Mouse (Mus musculus) spleen, postnatal 10 days (tissue): Measurements from ENCODE around the gene Aftph.
"Not testable (repeated sequence)": the region's sequence is repeated elsewhere in the genome, so short reads cannot be mapped to it uniquely, and the experiment has no call there.

Experiments
- DNase-seq, 2 experiments: peaks; one replicate each; pipeline ENCODE4 v3.0.0; 2021 to 2022; ENCODE audit warnings: low spot score in 2 of 2

Aftph gene

DNA sequence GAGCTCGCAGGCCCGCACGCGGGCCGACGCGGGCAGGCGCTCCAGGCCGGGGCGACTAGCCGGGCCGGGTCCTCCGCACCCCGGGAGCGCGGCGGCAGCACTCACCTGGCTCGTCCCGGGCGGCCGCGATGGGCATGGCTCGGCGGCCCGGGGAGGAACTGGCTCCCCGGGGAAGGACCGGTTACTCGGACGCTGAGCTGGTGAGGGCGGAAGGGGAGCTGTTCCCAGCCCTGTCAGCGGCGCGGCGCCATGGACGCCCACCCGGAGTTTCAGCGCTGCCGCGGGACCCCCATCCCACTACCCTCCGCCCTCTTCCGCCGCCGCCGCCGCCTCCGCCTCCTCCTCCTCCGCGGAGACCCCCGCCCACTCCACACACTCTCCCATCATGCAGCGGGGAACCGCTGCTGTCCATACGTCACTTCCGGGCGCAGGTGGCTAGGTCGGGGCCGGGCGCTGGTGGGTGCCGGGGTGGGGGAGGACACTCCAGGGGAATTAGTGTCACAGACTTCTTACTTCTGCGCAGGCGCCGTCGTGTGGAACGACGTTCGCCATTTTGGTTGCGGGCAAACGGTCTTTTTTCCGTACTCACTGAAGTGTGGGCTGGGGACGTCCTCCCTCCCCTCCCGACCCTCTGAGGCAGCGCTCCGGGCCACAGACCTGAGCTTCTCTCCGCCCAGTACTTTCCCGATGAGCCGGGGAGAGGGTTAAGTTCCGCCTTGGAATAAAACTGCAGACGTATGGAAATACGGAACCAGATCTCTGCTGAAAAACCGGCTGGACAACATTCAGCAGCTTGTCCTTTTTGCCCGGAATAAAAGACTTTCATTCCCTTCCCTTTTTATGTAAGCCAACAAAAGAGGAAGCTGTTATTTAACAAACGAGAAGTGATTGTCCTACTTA is at the start of gene Aftph:
Aftph (minus strand) TSS at position 389 of the 900 bp plus-strand sequence.
- peak; percentile 92 to 99 for DNase-seq

GRCm38 (mm10) chr11:20789015-20789414 is 47.6 kb upstream of the Aftph start:
- DNase-seq: no peak

GRCm38 (mm10) chr11:20788070-20788469 is 46.7 kb upstream of the Aftph start:
- no peak for DNase-seq

- DNase-seq: no peak
Observed at GRCm38 (mm10) chr11:20786191-20786590, 44.8 kb upstream of the Aftph start.

- no peak for DNase-seq
Observed at GRCm38 (mm10) chr11:20785186-20785585, 43.8 kb upstream of the Aftph start.

GRCm38 (mm10) chr11:20784776-20785175 is 43.4 kb upstream of the Aftph start:
- DNase-seq: no peak

DNA sequence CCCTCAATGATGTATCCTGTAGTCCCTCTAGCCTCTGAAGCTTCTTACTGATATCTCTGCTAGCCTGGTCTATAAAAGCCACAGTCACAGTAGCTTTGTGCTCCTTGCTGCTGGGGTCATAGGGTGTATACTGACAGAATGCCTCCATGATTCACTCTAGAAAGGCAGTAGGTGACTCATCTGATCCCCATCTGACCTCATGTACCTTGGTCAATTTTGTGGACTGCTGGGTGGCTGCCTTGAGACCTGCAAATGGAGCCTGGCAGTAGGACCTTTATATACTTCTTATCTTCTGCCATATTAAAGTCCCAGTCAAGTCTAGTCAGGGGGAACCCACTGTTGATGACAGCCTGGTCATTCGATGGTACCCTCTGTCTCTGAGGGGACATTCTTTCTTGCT is 42.1 kb upstream of the Aftph start:
- no peak for DNase-seq

- DNase-seq: no peak
Observed at GRCm38 (mm10) chr11:20782620-20783019, 41.2 kb upstream of the Aftph start.

DNA sequence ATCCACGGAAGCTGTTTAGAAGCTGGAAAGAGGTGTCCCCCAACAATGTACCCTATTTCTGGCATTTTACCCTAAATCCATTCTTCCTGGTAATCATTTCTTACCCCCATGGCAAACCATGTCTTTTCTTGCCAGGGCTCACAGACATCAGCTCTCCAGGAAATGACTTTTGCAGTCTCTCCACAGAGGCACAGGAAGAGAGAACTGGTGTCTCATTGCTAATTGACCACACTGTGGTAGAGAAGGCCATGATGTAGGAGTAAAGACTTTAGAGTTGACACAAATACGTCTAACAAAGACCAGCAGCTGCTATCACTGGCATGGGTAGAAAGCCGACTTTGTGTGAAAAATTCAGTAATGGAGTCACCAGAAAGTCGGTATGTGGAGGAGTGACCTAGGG is 38.9 kb upstream of the Aftph start:
- DNase-seq: no peak

GRCm38 (mm10) chr11:20778861-20779563 is 37.6 kb upstream of the Aftph start:
- DNase-seq: peak in 1 of 2 experiments; percentile 30

GRCm38 (mm10) chr11:20778298-20778697 is 36.9 kb upstream of the Aftph start:
- no peak for DNase-seq

- no peak for DNase-seq
Observed at GRCm38 (mm10) chr11:20776668-20777067, 35.3 kb upstream of the Aftph start.

DNA sequence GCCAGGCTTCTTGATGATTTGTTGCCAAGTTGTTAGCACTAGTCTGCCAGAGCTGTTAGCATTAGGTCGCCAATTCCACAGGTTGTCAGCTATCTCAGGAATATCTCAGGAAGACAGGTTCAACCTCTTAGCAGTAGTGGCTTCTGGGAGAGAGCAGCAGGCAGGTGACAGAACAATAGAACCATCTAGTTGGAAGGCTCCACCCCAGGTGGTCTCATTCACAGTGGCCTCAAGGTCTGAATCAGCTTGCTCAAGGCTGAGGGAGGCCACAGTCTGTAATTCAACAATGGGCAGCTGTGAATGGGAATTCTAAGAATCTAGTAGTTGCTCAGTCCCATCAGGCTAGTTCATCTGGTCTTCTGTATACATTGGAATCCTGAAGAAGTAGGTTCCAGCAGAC is 31.3 kb upstream of the Aftph start:
- DNase-seq: no peak

GRCm38 (mm10) chr11:20771827-20772226 is 30.4 kb upstream of the Aftph start:
- DNase-seq: not testable (repeated sequence)

DNA sequence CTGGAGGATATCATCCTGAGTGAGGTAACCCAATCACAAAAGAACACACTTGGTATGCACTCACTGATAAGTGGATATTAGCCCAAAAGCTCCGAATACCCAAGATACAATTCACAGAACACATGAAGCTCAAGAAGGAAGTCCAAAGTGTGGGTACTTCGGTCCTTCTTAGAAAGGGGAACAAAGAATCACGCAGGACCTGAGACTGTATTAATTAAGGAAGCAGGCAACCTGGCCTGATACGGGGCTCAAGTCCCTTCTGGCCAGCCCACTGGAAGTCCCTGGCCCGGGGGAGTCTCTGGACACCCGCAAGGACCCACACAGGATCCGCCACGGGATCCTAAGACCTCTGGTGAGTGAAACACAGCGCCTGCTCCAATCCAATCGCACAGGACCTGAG is 20.6 kb upstream of the Aftph start:
- DNase-seq: not testable (repeated sequence)

- no peak for DNase-seq
Observed at GRCm38 (mm10) chr11:20750573-20750972, 9.2 kb upstream of the Aftph start.

DNA sequence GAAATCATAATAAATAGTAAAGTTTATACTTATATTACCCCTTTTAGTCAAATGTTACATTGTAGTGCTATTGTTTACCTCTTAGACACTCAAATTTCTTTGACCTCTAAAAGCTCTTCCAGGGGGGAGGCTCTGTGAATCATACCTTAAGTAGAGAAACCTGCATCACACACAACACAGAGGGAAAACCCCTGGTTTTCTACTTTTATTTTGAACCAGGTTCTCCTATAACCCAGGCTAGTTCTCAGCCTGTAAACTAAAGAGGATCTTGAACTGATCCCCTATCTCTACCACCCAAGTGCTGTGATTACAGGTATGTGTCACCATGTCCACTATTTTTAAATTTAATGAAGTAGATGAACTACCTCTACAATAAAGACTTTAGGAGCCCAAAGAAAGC is 2.0 kb upstream of the Aftph start:
- DNase-seq: no peak

DNA sequence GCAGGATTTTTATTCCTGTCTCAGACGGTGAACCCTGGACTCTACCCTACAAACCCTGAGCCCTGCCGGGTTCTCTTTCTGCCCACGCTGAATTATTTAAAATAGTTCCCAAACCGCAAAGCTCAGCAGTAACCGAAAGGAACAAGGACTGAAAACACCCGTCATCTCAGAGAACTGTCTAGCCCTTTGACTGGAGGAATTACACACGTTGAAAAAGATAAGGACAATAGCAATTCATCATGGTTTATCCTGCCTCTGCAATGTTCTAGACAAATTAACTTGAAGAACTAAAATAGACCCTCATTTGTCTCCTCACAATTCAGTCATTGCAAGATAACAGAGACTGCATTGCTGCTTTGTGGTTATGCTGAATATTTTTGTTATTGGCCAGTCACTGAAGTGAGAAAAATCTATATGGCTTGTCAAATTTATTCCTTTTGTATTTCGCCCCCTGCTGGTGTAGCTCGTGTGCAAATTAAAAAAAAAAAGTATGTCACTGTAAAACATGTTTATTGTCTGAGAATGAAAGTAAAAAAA is 1.0 kb upstream of the Aftph start:
- DNase-seq: peak; percentile 63 to 84

- DNase-seq: peak; percentile 74 to 78
Observed at GRCm38 (mm10) chr11:20740481-20741200, 748 bp downstream of the Aftph start.

- no peak for DNase-seq
Observed at GRCm38 (mm10) chr11:20734066-20734465, 7.3 kb downstream of the Aftph start.

DNA sequence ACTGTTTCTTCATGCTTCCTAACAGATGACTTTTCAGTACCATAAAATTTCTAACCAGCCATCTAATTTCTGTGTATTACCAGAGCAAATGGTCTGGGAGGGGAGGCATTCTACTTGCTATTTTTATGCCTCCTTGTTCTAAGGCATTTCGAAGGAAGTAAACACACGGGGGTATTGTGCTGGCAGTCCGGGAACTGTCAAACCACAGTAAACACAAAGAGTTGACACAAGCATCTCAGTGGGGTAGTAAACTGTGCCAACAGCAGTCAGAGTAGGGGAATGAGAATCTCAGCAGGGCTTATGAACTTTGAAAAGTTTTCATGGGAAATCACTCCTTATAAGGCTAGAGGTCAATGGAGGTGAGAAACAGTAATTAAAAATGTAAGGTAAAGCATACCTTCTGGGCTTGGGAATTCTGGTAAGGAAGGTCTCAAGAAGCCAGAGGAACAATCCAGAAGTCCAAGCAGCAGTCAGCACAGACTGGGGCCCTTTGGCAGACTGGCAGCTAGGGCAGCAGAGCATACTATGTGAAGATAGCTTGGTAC is 7.8 kb downstream of the Aftph start:
- no peak for DNase-seq

DNA sequence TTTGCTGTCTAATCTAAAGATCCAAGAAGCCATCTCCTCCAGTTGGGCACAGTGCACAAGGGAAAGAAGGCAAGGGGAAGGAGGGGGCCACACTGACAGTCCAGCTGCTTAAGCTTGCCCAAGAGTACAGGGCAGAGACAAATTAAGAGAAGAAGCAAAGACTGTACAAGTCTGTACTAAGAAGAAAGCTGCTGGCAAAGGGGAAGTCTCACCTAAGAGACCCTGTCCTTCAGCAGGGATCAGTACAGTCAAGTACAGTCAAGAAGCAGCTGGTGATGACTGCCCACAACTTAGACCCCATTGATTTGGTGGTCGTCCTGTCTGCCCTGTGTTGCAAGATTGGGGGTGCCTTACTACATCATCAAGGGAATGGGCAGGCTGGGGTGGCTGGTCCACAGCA is 12.0 kb downstream of the Aftph start:
- DNase-seq: no peak
